Mouse (Mus musculus): ENCODE results near the gene Rtl1.

Rtl1 gene

GRCm38 (mm10) chr12:109572259-109572658 is 27.9 kb downstream of the Rtl1 start:
- DNase-seq (ENCODE audit: low spot score): no peak

GRCm38 (mm10) chr12:109560111-109560695 is 39.9 kb downstream of the Rtl1 start:
- peak; percentile 63 for DNase-seq (ENCODE audit: low spot score)

- no peak for DNase-seq (ENCODE audit: low spot score)
Measured at GRCm38 (mm10) chr12:109558891-109559487, 41.1 kb downstream of the Rtl1 start.

- no peak for DNase-seq (ENCODE audit: low spot score)
Measured at GRCm38 (mm10) chr12:109558226-109558824, 41.8 kb downstream of the Rtl1 start.

- no peak for DNase-seq (ENCODE audit: low spot score)
Measured at GRCm38 (mm10) chr12:109555837-109556409, 44.2 kb downstream of the Rtl1 start.

- DNase-seq (ENCODE audit: low spot score): no peak
Measured at GRCm38 (mm10) chr12:109553568-109553967, 46.6 kb downstream of the Rtl1 start.

GRCm38 (mm10) chr12:109552754-109553525 is 47.2 kb downstream of the Rtl1 start:
- peak; percentile 50 for DNase-seq (ENCODE audit: low spot score)

- DNase-seq (ENCODE audit: low spot score): no peak
Measured at GRCm38 (mm10) chr12:109551771-109552170, 48.4 kb downstream of the Rtl1 start.

GRCm38 (mm10) chr12:109547085-109547484 is 53.0 kb downstream of the Rtl1 start:
- peak; percentile 60 for DNase-seq (ENCODE audit: low spot score)

GRCm38 (mm10) chr12:109545875-109546732 is 54.0 kb downstream of the Rtl1 start:
- DNase-seq (ENCODE audit: low spot score): peak; percentile 78

GRCm38 (mm10) chr12:109543281-109543923 is 56.7 kb downstream of the Rtl1 start:
- no peak for DNase-seq (ENCODE audit: low spot score)

- peak; percentile 87 for DNase-seq (ENCODE audit: low spot score)
Measured at GRCm38 (mm10) chr12:109542635-109543249, 57.4 kb downstream of the Rtl1 start.

- no peak for DNase-seq (ENCODE audit: low spot score)
Measured at GRCm38 (mm10) chr12:109542011-109542410, 58.1 kb downstream of the Rtl1 start.

GRCm38 (mm10) chr12:109541540-109541899 is 58.6 kb downstream of the Rtl1 start:
- DNase-seq (ENCODE audit: low spot score): no peak

- DNase-seq (ENCODE audit: low spot score): peak; percentile 83
Measured at GRCm38 (mm10) chr12:109540739-109541539, 59.2 kb downstream of the Rtl1 start.

GRCm38 (mm10) chr12:109539950-109540349 is 60.2 kb downstream of the Rtl1 start:
- DNase-seq (ENCODE audit: low spot score): no peak
